Mouse (Mus musculus): ENCODE measurements around the gene Gm16867. TPM values are rescaled to one million over a fixed set of nuclear protein-coding genes. Genes with fewer than 3 reads are reported as not detected.
"Not testable (repeated sequence)": the region's sequence is repeated elsewhere in the genome, so short reads cannot be mapped to it uniquely, and the experiment has no call there.

Gene Gm16867
- polyA plus RNA-seq, 1 experiment from 2014 or later: not detected

GRCm38 (mm10) chr14:69473941-69474646 is 29.1 kb downstream of the Gm16867 start:
- H3K27ac ChIP-seq (ENCODE audit: low read length); H3K9me3 ChIP-seq (ENCODE audit: control insufficient read depth, low read depth, low read length); H3K4me1 ChIP-seq (ENCODE audit: control insufficient read depth, insufficient read depth, low read length); H3K27me3 ChIP-seq (ENCODE audit: control insufficient read depth, insufficient read depth, low read length); H3K4me3 ChIP-seq (ENCODE audit: low read depth, low read length); ATAC-seq (ENCODE audit: insufficient number of reproducible peaks, insufficient read depth, low FRiP score, low read depth); H3K9ac ChIP-seq (replicated peaks; ENCODE audit: low read depth, low read length); H3K36me3 ChIP-seq (ENCODE audit: control insufficient read depth, insufficient read depth, low read length); H3K4me2 ChIP-seq (replicated peaks; ENCODE audit: low read depth, low read length): not testable (repeated sequence)
- WGBS: no CpG with 5 or more reads among the region's 11 CpGs

GRCm38 (mm10) chr14:69473322-69473721 is 29.8 kb downstream of the Gm16867 start:
- not testable (repeated sequence) for H3K9ac ChIP-seq (replicated peaks; ENCODE audit: low read depth, low read length); ATAC-seq (ENCODE audit: insufficient number of reproducible peaks, insufficient read depth, low FRiP score, low read depth); H3K4me2 ChIP-seq (replicated peaks; ENCODE audit: low read depth, low read length); H3K4me1 ChIP-seq (ENCODE audit: control insufficient read depth, insufficient read depth, low read length); H3K36me3 ChIP-seq (ENCODE audit: control insufficient read depth, insufficient read depth, low read length); H3K27me3 ChIP-seq (ENCODE audit: control insufficient read depth, insufficient read depth, low read length); H3K27ac ChIP-seq (ENCODE audit: low read length); H3K9me3 ChIP-seq (ENCODE audit: control insufficient read depth, low read depth, low read length); H3K4me3 ChIP-seq (ENCODE audit: low read depth, low read length)
- WGBS: no CpG with 5 or more reads among the region's 2 CpGs

- not testable (repeated sequence) for H3K27me3 ChIP-seq (ENCODE audit: control insufficient read depth, insufficient read depth, low read length); H3K27ac ChIP-seq (ENCODE audit: low read length); H3K9ac ChIP-seq (replicated peaks; ENCODE audit: low read depth, low read length); H3K4me2 ChIP-seq (replicated peaks; ENCODE audit: low read depth, low read length); H3K4me3 ChIP-seq (ENCODE audit: low read depth, low read length); H3K9me3 ChIP-seq (ENCODE audit: control insufficient read depth, low read depth, low read length); H3K4me1 ChIP-seq (ENCODE audit: control insufficient read depth, insufficient read depth, low read length); ATAC-seq (ENCODE audit: insufficient number of reproducible peaks, insufficient read depth, low FRiP score, low read depth); H3K36me3 ChIP-seq (ENCODE audit: control insufficient read depth, insufficient read depth, low read length)
- no CpG with 5 or more reads among the region's 8 CpGs for WGBS
Measured at GRCm38 (mm10) chr14:69470122-69470708, 32.9 kb downstream of the Gm16867 start.

- not testable (repeated sequence) for H3K4me3 ChIP-seq (ENCODE audit: low read depth, low read length); ATAC-seq (ENCODE audit: insufficient number of reproducible peaks, insufficient read depth, low FRiP score, low read depth); H3K4me2 ChIP-seq (replicated peaks; ENCODE audit: low read depth, low read length); H3K36me3 ChIP-seq (ENCODE audit: control insufficient read depth, insufficient read depth, low read length); H3K9ac ChIP-seq (replicated peaks; ENCODE audit: low read depth, low read length); H3K27ac ChIP-seq (ENCODE audit: low read length); H3K4me1 ChIP-seq (ENCODE audit: control insufficient read depth, insufficient read depth, low read length); H3K9me3 ChIP-seq (ENCODE audit: control insufficient read depth, low read depth, low read length); H3K27me3 ChIP-seq (ENCODE audit: control insufficient read depth, insufficient read depth, low read length)
- WGBS: no CpG with 5 or more reads among the region's 17 CpGs
Measured at GRCm38 (mm10) chr14:69467612-69468366, 35.4 kb downstream of the Gm16867 start.

GRCm38 (mm10) chr14:69464465-69464864 is 38.7 kb downstream of the Gm16867 start:
- H3K27ac ChIP-seq (ENCODE audit: low read length); H3K4me1 ChIP-seq (ENCODE audit: control insufficient read depth, insufficient read depth, low read length); H3K9me3 ChIP-seq (ENCODE audit: control insufficient read depth, low read depth, low read length); H3K27me3 ChIP-seq (ENCODE audit: control insufficient read depth, insufficient read depth, low read length); H3K4me2 ChIP-seq (replicated peaks; ENCODE audit: low read depth, low read length); H3K36me3 ChIP-seq (ENCODE audit: control insufficient read depth, insufficient read depth, low read length); H3K9ac ChIP-seq (replicated peaks; ENCODE audit: low read depth, low read length); H3K4me3 ChIP-seq (ENCODE audit: low read depth, low read length); ATAC-seq (ENCODE audit: insufficient number of reproducible peaks, insufficient read depth, low FRiP score, low read depth): not testable (repeated sequence)
- no CpG with 5 or more reads among the region's 4 CpGs for WGBS

- H3K36me3 ChIP-seq (ENCODE audit: control insufficient read depth, insufficient read depth, low read length); H3K9me3 ChIP-seq (ENCODE audit: control insufficient read depth, low read depth, low read length); ATAC-seq (ENCODE audit: insufficient number of reproducible peaks, insufficient read depth, low FRiP score, low read depth); H3K27me3 ChIP-seq (ENCODE audit: control insufficient read depth, insufficient read depth, low read length); H3K4me1 ChIP-seq (ENCODE audit: control insufficient read depth, insufficient read depth, low read length); H3K27ac ChIP-seq (ENCODE audit: low read length); H3K9ac ChIP-seq (replicated peaks; ENCODE audit: low read depth, low read length); H3K4me3 ChIP-seq (ENCODE audit: low read depth, low read length); H3K4me2 ChIP-seq (replicated peaks; ENCODE audit: low read depth, low read length): not testable (repeated sequence)
- WGBS: no CpG with 5 or more reads among the region's 5 CpGs
Measured at GRCm38 (mm10) chr14:69457691-69458090, 45.5 kb downstream of the Gm16867 start.

- not testable (repeated sequence) for H3K4me1 ChIP-seq (ENCODE audit: control insufficient read depth, insufficient read depth, low read length); H3K36me3 ChIP-seq (ENCODE audit: control insufficient read depth, insufficient read depth, low read length); ATAC-seq (ENCODE audit: insufficient number of reproducible peaks, insufficient read depth, low FRiP score, low read depth); H3K27ac ChIP-seq (ENCODE audit: low read length); H3K4me2 ChIP-seq (replicated peaks; ENCODE audit: low read depth, low read length); H3K9me3 ChIP-seq (ENCODE audit: control insufficient read depth, low read depth, low read length); H3K4me3 ChIP-seq (ENCODE audit: low read depth, low read length); H3K27me3 ChIP-seq (ENCODE audit: control insufficient read depth, insufficient read depth, low read length); H3K9ac ChIP-seq (replicated peaks; ENCODE audit: low read depth, low read length)
- no CpG with 5 or more reads among the region's 9 CpGs for WGBS
Measured at GRCm38 (mm10) chr14:69454640-69455039, 48.5 kb downstream of the Gm16867 start.

- ATAC-seq (ENCODE audit: insufficient number of reproducible peaks, insufficient read depth, low FRiP score, low read depth); H3K36me3 ChIP-seq (ENCODE audit: control insufficient read depth, insufficient read depth, low read length); H3K4me2 ChIP-seq (replicated peaks; ENCODE audit: low read depth, low read length); H3K27me3 ChIP-seq (ENCODE audit: control insufficient read depth, insufficient read depth, low read length); H3K9ac ChIP-seq (replicated peaks; ENCODE audit: low read depth, low read length); H3K4me3 ChIP-seq (ENCODE audit: low read depth, low read length); H3K27ac ChIP-seq (ENCODE audit: low read length); H3K4me1 ChIP-seq (ENCODE audit: control insufficient read depth, insufficient read depth, low read length); H3K9me3 ChIP-seq (ENCODE audit: control insufficient read depth, low read depth, low read length): not testable (repeated sequence)
- no CpG with 5 or more reads among the region's 10 CpGs for WGBS
Measured at GRCm38 (mm10) chr14:69448845-69449244, 54.3 kb downstream of the Gm16867 start.

All from stomach, embryonic 14.5 days (tissue).